Mouse (Mus musculus) limb, embryonic 11.5 days (tissue): ENCODE data around the gene Fkbp2. TPM values are rescaled to one million over a fixed set of nuclear protein-coding genes. Genes with fewer than 3 reads are reported as not detected.

ENCODE experiments used
- ATAC-seq: fragments of 200-750 bp; cut with Nextera tagmentation; 2 replicates; pipeline ENCODE4 v1.8.0; 2017; ENCODE audit warnings: low read depth; ENCODE audit not compliant: insufficient number of reproducible peaks, low FRiP score, low TSS enrichment
- DNase-seq: peaks from one replicate; pipeline ENCODE4 v3.0.0-alpha.2; 2015; ENCODE audit warnings: low spot score
- H3K27ac ChIP-seq: fragments of 300-500 bp; sonication (generic); replicated peaks from 2 replicates; pipeline ENCODE4 v1.5.1; 2014; ENCODE audit warnings: low read depth, mild to moderate bottlenecking, low read length
- H3K27me3 ChIP-seq: fragments of 300-500 bp; sonication (generic); 2 replicates; pipeline ENCODE4 v1.6.1; 2014; ENCODE audit warnings: mild to moderate bottlenecking, low read length, mixed read lengths; ENCODE audit not compliant: control insufficient read depth, insufficient read depth
- H3K36me3 ChIP-seq: fragments of 300-500 bp; sonication (generic); 2 replicates; pipeline ENCODE4 v1.6.1; 2014; ENCODE audit warnings: mild to moderate bottlenecking, low read length, moderate library complexity, mixed read lengths; ENCODE audit not compliant: control insufficient read depth, insufficient read depth
- H3K4me1 ChIP-seq: fragments of 300-500 bp; sonication (generic); 2 replicates; pipeline ENCODE4 v1.6.1; 2014; ENCODE audit warnings: low read length, mixed read lengths; ENCODE audit not compliant: control insufficient read depth, insufficient read depth
- H3K4me2 ChIP-seq: fragments of 300-500 bp; sonication (generic); 2 replicates; pipeline ENCODE4 v1.6.1; 2014; ENCODE audit warnings: low read depth, mild to moderate bottlenecking, moderate library complexity; ENCODE audit not compliant: severe bottlenecking
- H3K4me3 ChIP-seq: fragments of 300-500 bp; sonication (generic); 2 replicates; pipeline ENCODE4 v1.5.1; 2014; ENCODE audit warnings: low read depth, low read length
- H3K9ac ChIP-seq: fragments of 300-500 bp; sonication (generic); 2 replicates; pipeline ENCODE4 v1.6.1; 2014; ENCODE audit warnings: mild to moderate bottlenecking, low read length
- H3K9me3 ChIP-seq: fragments of 300-500 bp; sonication (generic); 2 replicates; pipeline ENCODE4 v1.6.1; 2016; ENCODE audit warnings: low read length; ENCODE audit not compliant: control insufficient read depth
- WGBS: fragments of 180-500 bp; shearing (Covaris S2); extraction: QIAGEN DNeasy Blood & Tissue Kit; methylation state at CpG from one replicate; pipeline ENCODE4 v1.1.7; 2014; 5-methylcytosine and 5-hydroxymethylcytosine counted together
- polyA plus RNA-seq: library from polyadenylated mRNA; unstranded; fragments of >200 nt; fragmentation: Nextera tagmentation; extraction: Ambion mirVana; gene quantifications from 2 replicates; pipeline ENCODE4 v1.2.1, GENCODE M21; 2014

Gene Fkbp2
- polyA plus RNA-seq, 1 experiment from 2014 or later, result 70.9 TPM

- Histone ChIP-seq H3K4me2 (no peak overlapping the region), H3K27ac (no peak overlapping the region), H3K4me3 (0 out of 2 replicates have a peak overlapping the region, but pooled peaks have one; percentile 5), H3K9me3 (no peaks in the 10 kb centered on the region), H3K4me1 (peaks cover 18% of the 10 kb centered on the region), H3K27me3 (no peaks in the 10 kb centered on the region), H3K9ac (peak overlapping the region; percentile 22; the same call in 1 of the 2 replicates), H3K36me3 (peaks cover 17% of the 10 kb centered on the region; the same call in 1 of the 2 replicates)
- ATAC-seq (no peak), DNase-seq (no peak)
- 82% methylated on average over 13 of the region's 13 CpGs for WGBS
Observed at GRCm38 (mm10) chr19:6977759-6978638, 2.3 kb downstream of the Fkbp2 start.

GRCm38 (mm10) chr19:6975537-6976521 lies 4.5 kb downstream of the Fkbp2 start, which contains the start of gene Plcb3:
TSS of gene Plcb3 (minus strand) at chr19:6976470.
- ATAC-seq (no peak), DNase-seq (peak; percentile 72)
- Histone ChIP-seq H3K4me1 (peaks cover 26% of the 10 kb centered on the region), H3K4me2 (peak within 1 kb of the TSS; percentile 94), H3K4me3 (peak within 1 kb of the TSS; percentile 54), H3K27me3 (no peaks in the 10 kb centered on the region), H3K36me3 (peaks cover 11% of the 10 kb centered on the region; the same call in 1 of the 2 replicates), H3K27ac (peak within 1 kb of the TSS; percentile 56), H3K9ac (peak within 1 kb of the TSS; percentile 68), H3K9me3 (no peaks in the 10 kb centered on the region)
- WGBS, result under 1% methylated on average over 16 of the region's 16 CpGs

GRCm38 (mm10) chr19:6974211-6975205 lies 5.8 kb downstream of the Fkbp2 start, which contains the start of gene Ppp1r14b:
TSS of gene Ppp1r14b (plus strand) at chr19:6974968.
- Histone ChIP-seq H3K4me3 (peak within 1 kb of the TSS; percentile 54), H3K9ac (peak within 1 kb of the TSS; percentile 68), H3K27me3 (no peaks in the 10 kb centered on the region), H3K4me2 (peak within 1 kb of the TSS; percentile 94), H3K27ac (peak within 1 kb of the TSS; percentile 73), H3K9me3 (no peaks in the 10 kb centered on the region), H3K36me3 (peaks cover 9% of the 10 kb centered on the region; the same call in 1 of the 2 replicates), H3K4me1 (peaks cover 35% of the 10 kb centered on the region)
- under 1% methylated on average over 51 of the region's 84 CpGs for WGBS
- peak; percentile 40 for ATAC-seq
- peak; percentile 91 for DNase-seq

GRCm38 (mm10) chr19:6973581-6974190 lies 6.6 kb downstream of the Fkbp2 start:
- H3K4me1 ChIP-seq, result peaks cover 36% of the 10 kb centered on the region
- no peaks in the 10 kb centered on the region for H3K9me3 ChIP-seq
- H3K27ac ChIP-seq, result no peak overlapping the region
- peak overlapping the region; percentile 54 for H3K4me3 ChIP-seq
- H3K27me3 ChIP-seq, result no peaks in the 10 kb centered on the region; the same call in 1 of the 2 replicates
- WGBS, result 37% methylated on average over 12 of the region's 12 CpGs
- peak overlapping the region; percentile 94 for H3K4me2 ChIP-seq
- DNase-seq, result no peak
- H3K9ac ChIP-seq, result no peak overlapping the region
- ATAC-seq, result no peak
- peaks cover 9% of the 10 kb centered on the region; the same call in 1 of the 2 replicates for H3K36me3 ChIP-seq

- 79% methylated on average over 13 of the region's 13 CpGs for WGBS
Observed at GRCm38 (mm10) chr19:6972247-6972917, 7.9 kb downstream of the Fkbp2 start.

GRCm38 (mm10) chr19:6971644-6972043 lies 8.7 kb downstream of the Fkbp2 start:
- Histone ChIP-seq H3K4me2 (no peak overlapping the region), H3K27me3 (no peaks in the 10 kb centered on the region; the same call in 1 of the 2 replicates), H3K4me1 (peaks cover 37% of the 10 kb centered on the region), H3K4me3 (no peak overlapping the region), H3K9me3 (no peaks in the 10 kb centered on the region), H3K36me3 (no peaks in the 10 kb centered on the region), H3K27ac (no peak overlapping the region), H3K9ac (no peak overlapping the region)
- no peak for DNase-seq
- no peak for ATAC-seq
- 15% methylated on average over 6 of the region's 6 CpGs for WGBS

More at GRCm38 (mm10) chr19:6972247-6972917, 7.9 kb downstream of the Fkbp2 start:
- no peak overlapping the region for H3K4me3 ChIP-seq
- DNase-seq (no peak), ATAC-seq (no peak)
- peaks cover 38% of the 10 kb centered on the region for H3K4me1 ChIP-seq
- peaks cover under 1% of the 10 kb centered on the region; the same call in 1 of the 2 replicates for H3K36me3 ChIP-seq
- H3K27me3 ChIP-seq, result no peaks in the 10 kb centered on the region; the same call in 1 of the 2 replicates
- H3K4me2 ChIP-seq, result no peak overlapping the region
- no peaks in the 10 kb centered on the region for H3K9me3 ChIP-seq
- H3K27ac ChIP-seq, result no peak overlapping the region
- no peak overlapping the region for H3K9ac ChIP-seq
